Mouse (Mus musculus) CH12F3 (cell line): Measurements from ENCODE around the gene Zfyve27.

Experiments used
- in situ Hi-C: fragments of 300-500 bp; cut with MboI; formaldehyde crosslinking; loops from 2 replicates; pipeline ENCODE4 v1.14.3; 2020; ENCODE audit warnings: low sequenced_read_pairs

Gene Zfyve27

DNA sequence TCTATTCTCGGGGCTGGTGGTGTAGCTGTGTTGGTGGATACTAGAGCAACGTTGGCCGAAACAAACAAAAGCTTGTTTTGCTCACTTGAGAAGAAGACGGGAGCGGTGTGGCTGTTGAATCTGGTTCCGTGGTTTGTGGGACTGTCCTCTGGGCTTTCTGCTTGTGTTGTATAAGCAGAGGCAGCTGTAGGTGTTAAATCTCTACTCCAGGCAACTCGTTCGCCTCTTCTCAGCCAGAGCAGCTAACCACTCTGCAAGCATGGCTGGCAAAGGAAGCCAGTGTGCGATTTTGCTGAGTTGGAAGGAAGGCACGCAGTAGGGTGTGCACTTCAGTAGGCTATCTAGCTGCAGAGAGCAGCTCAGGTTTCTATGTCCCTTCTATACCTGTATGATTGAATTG, 62.7 kb downstream of the Zfyve27 start:
- in situ Hi-C loops = no loop called here

DNA sequence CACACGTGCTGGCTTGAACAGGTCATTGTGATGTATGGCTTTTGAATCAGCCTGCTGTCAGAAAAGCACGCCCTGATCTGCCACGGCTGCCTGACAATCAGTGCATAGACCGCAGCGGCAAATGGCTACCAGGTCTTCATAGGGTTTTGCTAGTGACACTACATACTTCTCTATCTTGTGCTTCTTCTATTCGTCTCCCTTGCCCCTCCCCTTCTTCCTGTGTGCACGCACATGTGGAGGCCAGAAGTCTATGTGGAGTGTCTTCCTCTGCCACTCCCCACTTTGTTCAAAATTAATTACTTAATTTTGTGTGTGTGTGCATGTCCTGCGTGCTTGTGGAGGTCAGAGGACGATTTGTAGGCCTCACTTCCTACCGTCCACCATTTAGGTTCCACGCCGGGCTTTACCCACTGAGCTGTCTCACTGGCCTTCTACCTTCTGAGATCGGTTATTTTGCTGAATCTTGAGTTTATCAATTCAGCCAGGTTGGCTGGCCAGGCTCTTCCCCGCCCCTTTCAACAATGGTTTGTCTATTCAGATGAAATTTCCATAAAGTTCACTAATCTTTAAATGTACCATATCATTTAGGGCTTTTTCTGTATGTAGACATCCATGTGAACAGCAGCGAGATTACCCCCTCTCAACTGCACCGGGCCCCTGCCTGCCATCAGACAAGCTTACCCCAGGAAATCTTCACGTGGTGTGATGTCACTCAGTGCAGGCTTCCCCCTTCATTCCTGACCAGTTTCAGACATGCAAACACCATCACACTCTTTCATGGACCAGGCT, 65.9 kb downstream of the Zfyve27 start:
- in situ Hi-C loops = no loop called here

DNA sequence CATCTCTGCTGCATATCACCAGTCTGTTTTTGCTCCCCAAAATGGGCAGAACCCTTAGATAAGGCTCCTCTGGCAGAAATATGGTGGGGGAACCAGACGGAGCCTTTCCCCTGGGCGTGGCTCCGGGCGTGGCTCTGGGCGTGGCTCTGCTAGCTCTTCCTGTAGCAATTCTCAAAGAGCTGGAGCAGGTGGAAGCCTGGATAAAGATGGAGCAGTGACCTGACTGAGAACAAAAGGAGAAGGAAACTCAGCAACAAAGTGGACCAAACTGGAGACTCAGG, 66.5 kb downstream of the Zfyve27 start:
- in situ Hi-C loops = no loop called here

DNA sequence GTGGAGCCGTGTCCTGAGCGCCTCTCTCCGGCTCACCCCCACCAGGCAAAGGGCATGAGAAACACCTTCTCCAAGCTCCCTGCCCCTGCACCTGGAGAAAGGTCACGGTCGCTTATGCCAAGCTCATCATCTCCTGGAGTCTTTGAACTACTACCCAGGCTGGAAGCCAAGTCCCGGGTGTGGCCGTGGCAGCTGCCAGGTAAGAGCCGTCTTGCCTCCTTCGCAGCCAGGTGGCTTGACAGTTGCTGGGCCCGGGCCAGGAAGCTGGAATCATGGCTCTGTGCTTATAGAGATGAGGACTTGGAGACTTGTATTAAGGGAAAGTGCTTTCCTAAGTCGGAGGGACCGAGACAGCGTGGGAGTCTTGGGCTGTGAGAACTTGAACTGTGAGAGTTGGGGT, 67.2 kb downstream of the Zfyve27 start:
- in situ Hi-C loops = no loop called here

DNA sequence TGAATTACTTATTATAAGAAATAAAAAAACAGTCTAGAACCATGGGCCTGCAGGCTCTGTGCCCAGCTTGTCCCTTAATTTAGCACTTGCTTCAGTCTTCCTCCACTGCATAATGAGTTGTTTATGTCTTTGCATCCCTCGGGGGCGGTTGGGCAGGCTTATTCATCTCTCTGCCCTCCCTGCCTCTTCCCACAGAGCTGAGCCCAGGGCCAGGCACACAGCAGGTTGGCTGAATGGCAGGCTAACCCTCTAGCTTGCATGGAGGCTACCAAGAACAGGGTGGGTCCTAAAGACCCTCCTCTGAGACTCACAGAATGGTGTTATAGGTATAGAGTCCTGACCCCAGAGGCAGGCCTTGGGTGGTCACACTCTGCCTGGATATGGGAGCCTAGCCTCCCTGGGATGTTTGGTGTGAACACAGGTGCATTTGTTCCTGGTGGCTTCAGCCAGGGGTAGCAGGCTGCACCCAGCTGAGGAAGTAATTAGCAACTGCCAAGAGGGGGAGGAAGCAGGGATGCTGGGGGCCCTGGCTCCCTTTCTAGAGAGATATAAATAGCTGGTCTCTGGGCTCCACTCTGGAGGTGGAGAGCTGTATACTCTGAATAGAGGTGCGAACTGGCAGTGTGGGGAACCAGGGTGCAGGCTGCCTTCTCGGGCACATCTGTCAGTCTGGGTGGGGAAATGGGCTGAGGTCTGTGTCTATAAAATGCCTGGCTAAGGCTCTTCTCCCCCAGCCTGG, 74.0 kb downstream of the Zfyve27 start:
- in situ Hi-C loops = no loop called here

DNA sequence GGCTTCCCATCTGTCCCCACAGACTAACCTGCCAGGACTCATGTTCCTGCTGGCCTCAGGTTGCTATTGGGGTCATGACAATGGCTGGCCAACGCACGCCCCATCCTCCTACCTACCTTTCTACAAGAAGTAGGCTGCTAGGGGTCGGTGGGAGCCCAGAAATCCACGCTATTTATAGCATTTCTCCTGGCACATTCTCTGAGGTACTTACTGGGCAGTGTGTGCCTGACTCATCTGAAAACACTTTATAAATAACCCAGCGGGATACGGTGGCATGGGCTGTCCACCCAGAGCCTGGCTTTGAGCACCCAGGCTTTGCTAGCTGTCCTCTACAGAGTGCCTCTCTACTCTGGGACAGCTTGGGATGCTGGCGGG, 74.6 kb downstream of the Zfyve27 start:
- in situ Hi-C loops = no loop called here

DNA sequence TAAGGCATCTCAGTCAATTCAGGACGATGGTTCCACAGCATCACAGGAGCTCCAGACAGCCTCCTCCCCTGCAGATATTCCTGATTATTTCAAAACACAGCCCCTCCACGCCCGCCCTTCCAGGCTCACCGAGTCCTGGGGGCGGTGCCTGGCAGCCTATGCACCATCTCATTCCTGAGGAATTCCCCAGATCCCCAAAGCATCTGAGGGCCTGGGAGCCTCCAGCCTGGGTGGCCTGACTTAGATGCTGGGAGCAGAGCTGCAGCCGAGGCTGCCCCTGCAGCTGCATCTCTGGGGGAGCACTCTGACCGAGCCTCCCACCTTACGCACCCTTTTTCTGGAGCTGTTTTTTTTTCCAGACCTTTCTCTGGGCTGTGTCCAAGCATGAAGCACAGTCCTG, 77.1 kb downstream of the Zfyve27 start:
- in situ Hi-C loops = no loop called here

DNA sequence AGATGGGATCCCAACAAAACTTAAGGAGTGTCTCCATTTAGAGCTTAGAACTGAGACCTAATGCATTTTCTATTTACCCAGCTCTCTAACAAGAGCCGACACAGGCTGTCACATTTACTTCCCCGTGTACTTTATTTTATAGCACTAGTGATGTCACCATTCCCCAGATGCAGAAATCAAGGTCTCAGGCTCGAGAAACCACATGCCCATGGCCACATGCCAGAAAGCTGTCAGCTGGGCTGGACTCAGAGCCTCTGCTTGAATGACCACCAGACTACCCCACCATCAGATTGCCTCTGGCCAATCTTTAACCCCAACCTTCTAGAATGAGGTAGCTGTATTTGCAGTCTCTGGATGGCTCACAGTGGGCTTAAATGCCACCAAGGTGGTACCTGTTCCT, 79.7 kb downstream of the Zfyve27 start:
- in situ Hi-C loops = no loop called here
